Mouse (Mus musculus) cerebellum, adult 8-10 months (tissue): ENCODE results near the gene Cdiptos.

Source experiments
- DNase-seq: peaks from one replicate; pipeline ENCODE4 v3.0.0; 2022

The Cdiptos gene

DNA sequence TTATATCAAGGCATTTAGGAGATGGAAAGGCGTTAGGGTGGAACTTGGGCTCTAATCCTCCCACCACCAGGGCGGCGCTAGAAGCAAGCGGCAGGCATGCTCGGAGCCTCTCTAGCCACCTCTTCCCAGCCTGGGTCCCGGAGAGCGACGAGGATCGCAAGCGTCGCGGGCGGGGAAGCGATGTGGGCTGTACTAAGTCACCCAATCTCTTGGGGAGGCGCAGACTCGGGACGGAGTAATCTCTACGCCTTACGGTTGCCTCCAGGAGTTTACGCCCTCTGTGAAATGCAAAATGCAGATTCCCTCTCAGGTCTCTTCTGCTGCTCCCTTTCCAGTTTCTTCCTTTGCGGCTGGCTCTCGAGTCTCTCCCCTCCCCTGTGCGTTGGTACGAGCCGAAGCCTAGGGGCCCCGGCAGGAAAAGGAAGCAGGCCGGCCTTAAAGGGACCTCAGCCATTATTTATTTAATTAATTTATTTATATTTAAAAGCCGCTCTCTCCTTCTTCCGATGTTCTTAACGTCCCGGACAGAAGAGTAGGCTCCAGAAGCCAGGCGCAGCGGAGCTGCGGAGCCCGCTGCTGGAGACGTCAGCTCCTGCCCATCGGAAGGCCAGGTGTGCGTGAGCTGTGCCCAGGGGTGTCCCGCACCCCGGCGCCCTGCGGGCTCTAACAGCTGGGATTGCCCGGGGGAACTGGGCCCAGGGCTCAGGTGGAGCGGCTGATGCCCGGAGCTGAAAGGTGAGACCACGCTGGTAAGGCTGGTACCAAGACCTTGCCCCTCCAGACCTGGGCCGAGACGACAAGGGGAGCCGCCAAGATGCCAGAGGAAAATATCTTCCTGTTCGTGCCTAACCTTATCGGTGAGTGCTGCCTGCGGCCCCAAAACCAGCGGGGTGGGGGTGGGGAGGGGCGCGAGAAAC, at the start of gene Cdiptos:
TSS of gene Cdiptos (minus strand) at position 149 of the 917 bp plus-strand sequence.
- DNase-seq: peak; percentile 97

DNA sequence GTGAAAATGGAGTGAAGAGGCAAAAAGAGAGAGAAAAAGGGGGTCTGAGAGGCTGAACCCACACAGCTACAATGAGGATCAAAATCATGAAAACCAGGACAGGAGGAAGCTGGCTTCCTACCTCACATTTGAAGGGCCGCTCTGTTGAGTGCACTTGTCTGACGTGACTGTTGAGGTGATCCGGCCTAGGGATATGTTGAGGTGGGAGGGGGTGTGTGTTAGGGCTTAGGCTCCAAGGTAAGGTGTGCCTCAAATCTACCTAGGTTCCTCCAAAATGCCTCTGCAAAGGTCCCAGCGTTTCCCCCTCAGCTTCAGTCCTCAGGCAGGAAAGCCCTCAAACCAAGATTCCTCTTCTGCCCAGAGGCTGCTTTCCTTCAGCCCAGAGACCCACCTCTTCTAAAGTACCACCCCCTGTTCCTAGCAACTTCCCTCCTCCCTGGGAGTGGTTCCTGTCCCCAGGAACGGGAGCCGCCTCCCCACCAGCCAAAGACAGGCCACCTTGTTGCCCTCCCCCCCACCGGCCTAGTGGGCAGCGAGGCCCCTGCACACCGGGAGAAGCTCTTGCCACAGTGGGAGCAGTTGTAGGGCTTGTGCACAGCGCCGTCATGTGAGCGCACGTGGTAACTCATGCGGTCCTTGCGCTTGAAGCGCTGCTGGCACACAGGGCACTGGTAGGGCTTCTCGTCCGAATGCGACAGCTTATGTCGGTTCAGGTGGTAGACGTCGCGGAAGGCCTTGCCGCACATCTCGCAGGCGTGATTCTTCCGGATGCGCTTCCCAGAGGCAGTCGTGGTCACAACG, 49.1 kb upstream of the Cdiptos start:
- peak; percentile 82 for DNase-seq

DNA sequence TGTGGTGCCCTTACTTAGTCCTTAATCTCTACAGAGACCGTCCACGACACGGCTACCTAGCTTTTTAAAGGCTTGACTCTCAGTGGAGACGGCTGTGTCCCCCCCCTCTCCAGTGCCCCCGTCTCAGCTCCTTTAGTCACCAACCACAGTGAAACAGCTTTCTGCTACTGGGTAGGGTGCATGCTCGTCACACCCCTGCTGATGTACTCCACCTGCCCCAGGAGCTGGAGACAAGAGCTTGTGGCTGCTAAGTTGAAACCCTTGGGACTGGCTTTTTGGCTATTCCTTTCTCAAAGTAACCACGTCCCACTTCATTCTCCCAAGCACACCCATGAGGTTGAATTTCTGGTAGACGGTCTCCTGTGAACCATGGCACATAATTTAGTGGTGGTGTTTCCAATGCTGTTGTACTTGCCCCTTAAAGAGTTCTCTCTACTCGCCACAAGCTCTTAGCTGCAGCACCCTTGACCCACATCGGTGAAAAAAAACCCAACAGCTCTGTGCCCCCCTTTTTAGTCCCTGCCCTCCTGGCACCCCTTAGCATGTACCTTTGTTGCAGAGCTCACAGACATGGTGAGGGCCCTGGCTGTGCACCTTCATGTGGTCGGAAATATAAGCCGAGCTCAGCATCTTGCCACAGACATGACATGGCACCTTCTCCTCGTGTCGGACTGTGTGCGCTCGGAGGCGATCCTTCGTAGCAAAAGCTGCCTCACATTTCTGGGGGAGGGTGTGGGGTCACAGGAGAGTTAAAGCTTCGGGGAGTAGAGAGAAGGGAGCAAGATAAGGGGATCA, 48.2 kb upstream of the Cdiptos start:
- DNase-seq: peak; percentile 51

DNA sequence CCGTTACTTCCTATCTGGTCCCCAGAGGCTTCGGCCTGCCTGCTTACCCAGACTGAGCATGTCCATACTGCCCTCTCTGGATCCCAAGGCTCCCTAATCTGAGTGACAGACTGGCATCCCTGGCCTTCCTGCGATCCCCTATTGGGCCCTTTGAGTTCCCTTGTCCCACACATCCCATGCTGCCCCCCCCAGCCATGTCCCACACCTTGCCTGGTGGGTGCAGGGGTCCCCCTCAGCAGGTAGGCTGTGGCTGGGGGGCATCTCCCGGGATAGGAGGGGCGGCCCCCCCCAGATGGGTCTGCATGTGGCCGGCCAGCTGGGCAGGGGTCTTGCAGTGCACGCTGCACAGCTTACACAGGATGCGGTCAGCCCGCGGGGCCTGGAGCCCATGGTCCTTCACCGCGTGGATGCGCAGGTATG, 47.4 kb upstream of the Cdiptos start:
- DNase-seq: peak; percentile 56

DNA sequence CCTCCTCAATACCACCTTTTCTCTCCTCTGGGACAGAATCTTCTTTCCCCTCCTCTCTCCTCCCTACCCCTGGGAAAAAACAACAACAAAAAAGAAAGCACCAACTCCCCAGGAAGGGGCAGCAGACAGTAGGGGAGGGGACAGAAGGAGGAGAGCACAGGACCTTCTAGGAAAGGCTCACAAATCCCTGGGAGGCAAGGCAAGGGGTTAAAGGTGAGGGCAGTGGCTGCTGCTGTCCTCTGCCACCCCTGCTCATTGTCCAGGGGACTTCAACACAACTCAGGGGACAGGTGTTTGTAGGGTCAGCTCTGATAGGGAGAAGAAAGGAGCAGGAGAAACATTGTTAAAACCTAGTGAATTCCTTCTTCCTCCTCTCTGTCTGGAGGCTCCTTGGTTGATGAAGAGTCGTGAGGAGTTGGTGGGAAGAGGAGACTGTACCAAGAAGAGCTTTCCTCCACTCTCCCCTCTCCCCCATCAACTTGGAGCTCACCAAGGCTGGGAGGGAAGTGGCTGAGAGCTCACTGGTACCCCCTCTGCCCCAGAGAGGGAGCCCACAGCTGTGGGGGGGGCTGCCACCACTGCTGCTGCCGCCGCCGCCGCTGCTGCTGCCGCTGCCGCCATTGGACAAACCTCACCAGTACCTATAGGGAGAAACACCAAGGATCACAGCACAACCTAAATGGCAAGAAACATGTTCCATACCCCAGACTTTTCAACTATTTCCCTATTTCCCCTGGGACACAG, 46.8 kb upstream of the Cdiptos start:
- no peak for DNase-seq

DNA sequence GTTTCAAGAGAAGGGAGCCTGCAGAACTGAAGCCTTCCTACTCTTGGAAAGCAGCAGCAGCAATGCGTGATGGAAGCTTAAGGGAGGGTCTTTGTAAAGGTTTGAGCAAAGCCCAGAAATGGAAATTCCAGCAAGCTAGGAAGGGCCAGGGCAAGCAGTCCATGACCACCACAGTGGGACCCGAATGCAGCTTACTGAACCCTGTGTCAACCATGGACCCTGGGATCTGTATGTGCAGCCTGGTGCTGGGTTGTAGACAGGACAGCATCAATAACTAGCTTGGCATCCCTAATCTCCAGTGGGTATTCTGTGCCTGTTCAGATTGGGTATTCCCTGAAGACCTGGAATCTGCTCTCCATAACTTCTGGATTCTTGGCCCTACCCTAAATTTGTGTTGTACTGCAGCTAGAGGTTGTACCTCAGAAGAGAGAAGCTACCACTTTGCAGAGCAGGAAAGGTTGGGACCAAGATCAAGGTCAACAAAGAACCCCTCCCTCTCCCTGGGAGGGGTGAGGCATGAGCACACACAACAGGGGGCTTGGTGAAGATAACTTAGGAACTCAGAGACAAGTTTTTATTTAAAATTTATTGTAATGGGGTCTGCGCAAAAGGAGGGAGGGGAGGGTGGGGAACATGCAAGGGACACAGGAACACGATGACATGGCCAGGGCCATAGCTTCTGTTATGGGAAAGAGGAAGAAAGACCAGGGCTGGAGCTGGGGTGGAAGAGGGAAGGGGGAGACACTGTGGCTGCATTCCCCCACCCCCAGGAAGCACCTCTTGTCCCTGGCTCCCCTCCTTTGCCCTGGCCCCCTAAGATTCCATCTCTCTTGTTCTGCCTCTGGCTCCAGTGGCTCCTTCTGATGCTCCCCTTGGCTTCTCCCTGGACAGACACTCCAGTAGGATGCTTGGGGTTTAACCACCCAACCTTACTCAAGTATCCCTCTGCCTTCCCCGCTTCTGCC, 45.9 kb upstream of the Cdiptos start:
- no peak for DNase-seq

DNA sequence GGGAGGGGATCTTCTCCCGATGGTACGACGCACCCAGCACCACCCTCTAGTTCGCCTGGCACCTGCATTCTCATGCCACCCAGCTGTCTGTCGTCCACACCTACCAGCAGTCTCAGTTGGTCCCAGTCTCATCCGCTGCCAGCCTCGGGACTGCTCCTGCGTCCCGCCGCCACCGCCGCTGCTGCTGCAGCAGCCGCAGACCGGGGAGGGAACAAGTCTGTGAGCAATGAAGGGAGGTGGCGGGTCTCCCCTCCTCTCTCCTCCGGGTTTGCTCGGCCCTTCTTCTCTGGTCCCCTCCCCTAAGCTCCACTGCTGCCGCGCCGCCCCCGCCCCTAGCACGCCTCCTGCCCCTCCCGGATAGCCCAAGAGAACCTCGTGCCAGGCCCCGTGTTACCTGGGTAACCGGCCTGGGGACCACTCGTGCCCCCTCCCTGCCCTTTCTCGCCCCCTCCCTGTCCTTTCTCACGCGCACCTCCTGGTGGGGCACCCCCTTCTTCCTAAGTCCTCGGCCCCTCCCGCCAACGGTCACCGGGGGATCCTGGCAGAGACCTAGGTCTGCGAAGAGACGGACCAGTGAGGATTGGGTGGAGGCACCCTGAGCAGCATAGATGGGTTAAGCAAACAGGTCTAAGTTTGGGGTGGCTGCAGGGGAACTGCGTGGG, 45.1 kb upstream of the Cdiptos start, which contains the start of the genes Gm42742 and Prrt2:
TSS of gene Gm42742 (minus strand) at position 197 of the 662 bp plus-strand sequence.
TSS of gene Prrt2 (minus strand) at position 311 of the 662 bp plus-strand sequence.
- DNase-seq: peak; percentile 69

DNA sequence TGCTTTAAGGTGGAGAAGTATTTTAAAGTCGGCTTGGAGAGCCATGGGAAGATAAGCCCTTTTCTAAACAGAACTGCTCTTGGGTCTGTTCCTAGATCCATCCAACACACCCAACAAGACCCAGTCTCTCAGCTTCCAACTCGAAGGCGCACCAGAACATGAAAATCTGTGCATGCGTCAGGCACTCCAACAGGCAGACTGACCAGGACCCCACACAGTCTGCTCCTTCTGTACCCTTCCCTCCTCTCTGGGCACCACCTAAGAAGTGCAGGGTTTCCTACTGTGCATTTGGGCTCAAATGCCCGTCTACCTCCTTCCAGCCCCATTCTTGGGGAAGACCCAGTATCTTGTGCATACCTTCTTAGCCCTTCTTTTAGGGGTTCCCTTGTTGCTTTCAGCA, 44.6 kb upstream of the Cdiptos start:
- DNase-seq: no peak

DNA sequence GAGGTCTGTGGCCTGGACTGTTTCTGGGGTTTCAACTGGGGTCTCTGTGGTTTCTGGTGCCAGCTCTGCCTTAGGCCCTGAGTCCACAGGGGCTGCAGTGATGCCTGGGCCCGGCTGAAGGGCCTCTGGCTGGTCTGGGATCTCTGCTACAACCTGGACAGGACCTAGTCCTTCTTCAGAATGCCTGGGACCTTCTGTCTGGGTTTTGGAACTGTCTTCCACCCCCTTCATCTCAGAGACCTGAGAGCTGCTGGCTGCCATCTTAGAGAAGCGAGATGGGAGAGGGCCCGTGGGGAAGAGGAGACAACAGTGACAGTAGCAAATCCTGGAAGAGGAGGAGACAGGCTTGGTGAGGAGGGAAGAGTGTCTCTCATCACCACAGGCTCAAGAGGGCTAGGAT, 44.1 kb upstream of the Cdiptos start:
- DNase-seq: peak; percentile 53

DNA sequence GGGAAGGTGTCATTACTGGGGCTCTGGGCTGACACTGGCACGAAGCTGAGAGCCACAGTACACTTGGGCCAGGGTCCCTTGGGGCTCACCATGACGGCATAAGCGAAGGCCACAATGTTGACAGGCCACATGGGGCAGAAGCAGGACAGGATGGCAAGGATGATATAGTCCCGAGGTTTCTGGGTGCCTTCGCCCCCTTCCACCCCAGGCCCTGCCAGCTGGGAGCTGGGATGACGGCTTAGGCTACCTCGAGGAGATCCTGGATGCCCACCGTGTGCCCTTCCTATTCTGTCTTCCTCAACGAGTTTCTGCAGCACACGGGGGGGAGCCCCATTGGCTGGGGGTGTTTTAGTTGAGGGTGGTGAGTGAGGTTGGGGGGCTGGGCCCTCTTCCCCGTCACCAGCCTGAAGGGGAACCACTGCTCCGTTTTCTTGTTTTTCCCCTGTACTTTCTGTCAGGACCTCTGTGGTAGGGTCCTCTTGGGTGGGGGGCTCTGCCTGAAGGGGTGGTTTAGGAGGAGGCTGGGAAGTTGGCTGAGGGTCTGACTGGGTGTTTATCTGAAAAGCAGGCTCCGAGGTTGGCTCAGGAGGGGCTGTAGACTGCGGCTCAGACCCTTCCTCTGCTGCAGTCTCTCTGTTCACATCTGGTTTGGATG, 43.5 kb upstream of the Cdiptos start:
- peak; percentile 47 for DNase-seq

DNA sequence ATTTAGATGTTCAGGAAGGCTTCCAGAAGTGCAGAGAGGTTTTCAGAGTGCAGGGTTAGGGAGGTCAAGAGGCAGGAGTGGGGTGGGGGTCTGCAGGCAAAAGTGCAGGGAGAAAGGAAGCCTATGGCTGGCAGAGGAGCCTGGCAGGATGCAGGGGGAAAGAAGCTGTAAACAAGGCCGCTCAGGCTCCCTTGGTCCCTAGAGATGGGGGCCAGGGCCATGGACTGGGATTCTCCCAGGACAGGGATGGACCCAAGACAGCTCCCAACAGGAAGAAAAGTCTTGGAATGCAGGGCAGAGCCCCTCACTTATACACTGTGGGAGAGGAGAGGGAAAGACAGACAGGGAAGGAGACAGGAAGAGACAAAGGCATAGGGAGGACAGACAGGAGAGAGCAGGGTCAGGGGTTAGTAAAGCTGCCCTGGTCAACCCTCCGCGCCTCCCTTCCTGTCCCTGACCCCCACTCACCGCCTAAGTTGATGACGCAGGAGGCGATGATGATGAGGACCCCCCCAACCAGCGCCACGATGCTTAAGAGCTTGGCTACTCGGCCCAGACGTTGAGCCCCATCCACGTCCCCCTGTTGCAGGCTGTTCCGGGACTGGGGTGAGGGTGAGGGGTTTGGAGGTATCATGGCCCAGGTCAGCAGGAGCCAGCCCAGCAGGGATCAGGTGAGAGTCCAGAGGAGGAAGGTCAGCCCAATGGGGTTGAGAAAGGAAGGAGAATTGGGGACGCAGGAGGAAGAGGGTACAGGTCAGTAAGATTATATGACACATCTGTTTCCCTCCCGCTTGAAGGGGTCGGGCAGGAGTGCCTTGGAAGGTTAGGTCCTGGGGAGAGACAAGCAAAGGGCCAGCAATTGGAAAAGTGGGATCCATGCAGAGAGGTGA, 42.8 kb upstream of the Cdiptos start:
- peak; percentile 52 for DNase-seq

DNA sequence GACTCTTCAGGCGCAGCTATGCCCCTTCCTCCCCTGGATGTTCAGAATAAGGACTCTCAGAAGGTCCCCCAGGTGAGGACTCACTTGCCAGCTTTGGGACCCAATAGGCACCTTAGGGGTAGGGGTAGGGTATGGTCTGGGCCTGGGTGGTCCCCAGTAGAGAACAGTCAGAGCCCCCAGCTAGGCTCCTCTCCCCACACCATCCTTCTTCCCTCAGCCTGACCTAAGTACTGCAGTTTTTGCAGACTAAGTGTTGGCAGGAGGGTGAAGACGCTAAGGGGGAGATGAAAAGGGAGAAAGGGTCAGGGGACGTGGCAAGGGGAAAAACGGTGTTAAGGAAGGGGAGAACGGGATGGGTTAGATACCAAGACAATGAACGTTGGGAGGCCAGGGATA, 42.0 kb upstream of the Cdiptos start:
- no peak for DNase-seq

DNA sequence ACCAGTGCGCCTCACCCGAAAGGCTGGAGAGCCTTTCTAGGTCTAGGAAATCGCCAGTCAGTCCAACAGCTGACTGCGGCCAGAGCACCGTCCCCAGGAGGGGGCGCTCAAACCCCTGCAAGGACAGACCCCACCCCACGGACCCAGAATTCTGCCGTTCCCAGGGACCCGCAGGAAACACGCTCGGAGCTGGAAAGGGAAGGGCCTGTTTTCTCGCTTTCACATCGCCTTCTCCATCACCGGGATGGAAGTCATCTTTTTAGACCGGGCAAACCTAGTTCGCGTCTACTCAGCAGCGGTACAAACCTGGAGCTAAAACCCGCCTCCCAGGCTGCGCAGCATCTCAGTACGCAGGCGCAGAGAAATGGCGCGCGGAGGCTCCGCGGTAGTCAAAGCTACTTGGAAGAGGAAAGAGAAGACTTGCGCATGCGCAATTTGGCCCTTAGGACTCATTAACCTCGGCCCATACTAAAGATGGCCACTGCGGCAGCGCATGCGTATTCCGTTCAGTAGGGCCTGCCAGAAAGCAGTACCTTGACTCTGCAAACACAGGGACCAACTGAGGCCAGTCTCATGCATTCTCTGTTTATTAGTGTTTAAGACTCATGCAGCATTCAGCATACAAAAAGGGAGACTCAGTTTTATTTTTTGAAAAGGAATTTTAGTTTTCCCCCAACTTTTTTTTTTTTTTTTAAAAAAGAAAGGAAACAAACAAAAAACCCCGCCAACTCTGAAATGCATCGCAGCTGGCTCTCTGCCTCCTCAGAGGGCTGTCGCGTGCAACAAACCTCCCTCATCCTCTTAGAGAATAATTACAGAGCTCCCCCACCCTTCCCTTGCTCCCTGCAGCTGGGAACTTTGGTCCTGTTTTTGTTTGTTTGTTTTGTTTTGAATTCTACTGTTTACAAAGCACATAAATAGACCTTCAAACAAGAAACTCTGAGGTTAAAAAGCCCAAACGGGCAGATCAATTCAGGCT, 41.4 kb upstream of the Cdiptos start, which contains the start of gene Pagr1a:
TSS of gene Pagr1a (minus strand) at position 382 of the 979 bp plus-strand sequence.
- DNase-seq: peak; percentile 97

DNA sequence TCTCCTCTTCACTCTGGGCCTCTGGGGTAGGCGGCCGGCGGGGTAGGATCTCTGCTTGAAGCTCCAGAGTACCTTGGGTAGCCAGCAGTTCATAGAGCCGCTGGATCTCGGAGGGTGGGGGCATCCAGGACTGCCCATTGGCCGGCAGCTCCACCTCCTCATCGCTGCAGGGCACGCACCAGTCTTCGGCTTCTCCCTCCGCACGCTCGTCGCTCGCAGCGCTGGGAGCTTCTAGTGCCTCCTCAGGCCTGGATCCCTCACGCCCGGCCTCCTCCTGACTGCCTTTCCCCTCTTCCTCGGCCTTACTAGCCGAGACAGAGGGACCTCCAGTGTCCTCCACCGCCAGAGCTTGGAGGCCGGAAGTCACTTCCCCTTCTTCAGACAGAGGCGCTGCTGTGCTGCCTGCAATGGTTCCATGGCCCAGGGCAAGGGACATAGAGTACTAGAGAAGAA, 40.6 kb upstream of the Cdiptos start:
- peak; percentile 71 for DNase-seq

DNA sequence TGATC, 40.4 kb upstream of the Cdiptos start, which contains the start of gene Pagr1b:
TSS of gene Pagr1b (minus strand) at position 4 of the 5 bp plus-strand sequence.
- no peak for DNase-seq

DNA sequence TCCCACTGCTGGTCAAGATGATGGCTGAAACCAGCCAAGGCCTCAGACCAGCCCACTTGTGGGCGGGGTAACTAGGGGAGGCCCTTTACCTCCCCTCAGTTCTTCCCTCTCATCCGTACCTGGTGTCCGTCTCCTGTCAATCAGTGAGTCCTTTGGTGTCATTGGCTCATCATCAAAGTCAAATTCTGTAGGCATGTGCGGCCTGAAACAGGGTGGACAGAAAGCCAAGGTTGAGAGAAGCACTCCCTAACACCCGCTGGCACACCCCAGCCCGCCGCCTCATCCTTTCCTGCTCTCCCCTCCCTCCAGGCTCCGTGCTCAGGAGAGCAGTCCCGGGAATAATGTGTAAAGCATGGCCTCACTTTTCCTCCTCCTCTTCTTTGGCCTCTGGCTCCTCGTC, 40.2 kb upstream of the Cdiptos start:
- DNase-seq: peak; percentile 61

DNA sequence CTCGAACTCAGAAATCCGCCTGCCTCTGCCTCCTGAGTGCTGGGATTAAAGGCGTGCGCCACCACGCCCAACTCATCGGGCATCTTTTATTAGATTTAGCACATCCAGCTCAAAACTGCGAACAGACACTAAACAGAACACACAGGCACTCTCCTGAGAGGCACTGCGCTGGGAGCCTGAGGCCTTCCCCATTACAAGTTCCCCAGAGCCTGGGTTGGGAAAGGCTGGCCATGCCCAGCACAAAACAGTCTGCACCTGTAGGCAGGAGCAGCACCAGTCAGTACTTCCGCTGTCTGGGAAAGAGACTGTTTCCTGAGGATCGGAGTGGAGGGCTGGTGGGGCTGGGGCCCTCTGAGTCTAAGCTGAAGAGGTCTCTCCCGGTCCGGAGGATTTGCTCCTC, 39.1 kb upstream of the Cdiptos start:
- no peak for DNase-seq

DNA sequence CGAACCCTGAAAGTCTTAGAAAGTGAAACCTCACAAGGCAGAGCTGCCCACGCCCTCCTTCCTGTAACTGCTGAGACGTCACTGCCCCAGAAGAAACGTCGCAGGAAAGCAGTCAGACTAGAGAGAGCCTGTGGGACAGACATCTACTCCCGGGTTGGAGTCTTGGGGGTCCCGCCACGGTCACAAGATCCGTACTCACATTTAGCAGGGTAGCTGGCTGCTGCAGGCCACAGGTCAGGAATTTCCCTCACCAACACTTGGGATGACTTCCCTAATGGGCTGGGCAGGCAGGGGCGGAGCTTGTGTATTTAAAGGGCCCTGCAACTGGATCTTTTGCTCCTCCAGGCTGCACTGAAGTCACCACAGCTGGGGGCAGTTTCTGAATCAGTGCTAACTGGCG, 38.4 kb upstream of the Cdiptos start, which contains the start of gene Mvp:
TSS of gene Mvp (minus strand) at position 302 of the 400 bp plus-strand sequence.
- DNase-seq: peak; percentile 66
